8 mouse cellular contexts compared by ENCODE assay signal in the genomic region with DNA sequence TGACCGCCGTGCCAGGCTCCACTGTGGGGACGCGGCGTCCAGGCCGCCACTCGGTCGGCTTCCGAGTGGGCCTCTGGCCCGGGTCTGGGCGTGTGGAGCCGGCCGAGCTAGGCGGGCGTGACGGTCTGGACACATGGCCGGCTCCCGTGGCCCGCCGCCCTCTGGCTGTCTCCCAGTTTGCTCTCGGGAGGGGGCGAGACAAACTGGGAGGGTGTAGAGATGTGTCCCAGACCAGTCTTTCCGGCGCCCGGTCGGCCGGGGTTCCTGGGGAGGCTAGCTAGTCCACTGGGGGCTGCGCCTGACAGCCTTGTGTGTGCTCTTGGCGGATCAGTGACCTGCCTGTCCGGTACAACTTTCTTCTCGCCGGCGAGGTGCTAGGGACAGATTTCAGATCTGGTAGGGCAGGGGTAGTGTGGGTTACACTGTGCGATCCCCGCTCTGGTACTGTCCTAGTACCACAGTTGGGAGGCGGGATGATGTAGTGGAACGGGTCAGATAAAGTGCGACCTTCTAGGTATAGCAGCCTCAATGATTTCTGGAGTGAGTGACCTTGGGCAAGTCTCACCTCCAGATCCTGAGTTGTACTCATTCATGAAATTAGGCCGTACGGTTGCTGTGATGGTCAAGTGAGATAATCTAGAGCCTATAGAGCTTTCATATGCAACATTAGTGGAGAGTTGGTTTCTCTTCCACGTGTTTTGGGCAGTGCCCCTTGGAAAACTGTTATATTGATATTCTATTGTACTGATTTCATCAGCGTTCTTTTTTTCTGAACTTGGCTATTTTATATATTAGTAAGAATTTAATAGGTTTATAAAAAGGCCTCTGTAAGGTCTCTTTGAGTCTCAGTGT. TPM values are rescaled to one million over a fixed set of nuclear protein-coding genes. Genes with fewer than 3 reads are reported as not detected.
DNase-seq lines count a peak whose midpoint lies in the region; ATAC-seq lines count a peak whose summit lies in the region.

No protein-coding gene starts in this region.

- under 1% methylated on average over 40 of the region's 42 CpGs for WGBS in hindbrain, embryonic 13.5 days

- H3K36me3 ChIP-seq in hindbrain, embryonic 13.5 days = peaks cover under 1% of the 10 kb centered on the region; the same call in 1 of the 2 replicates

- peak overlapping the region; percentile 96 for H3K4me2 ChIP-seq in hindbrain, embryonic 13.5 days

- H3K27ac ChIP-seq in hindbrain, embryonic 13.5 days = peak overlapping the region; percentile 94

- DNase-seq in NIH3T3 (ENCODE audit: low read depth) = peak; percentile 66
- peak; percentile 56 for DNase-seq in cerebellum, adult 8-10 months
- DNase-seq in frontal cortex, postnatal 36 days (ENCODE audit: low spot score in 2 of 2) = peak; percentile 14 to 33
- DNase-seq in left cerebral cortex, adult 11 months (ENCODE audit: low spot score) = peak; percentile 14
- peak; percentile 44 for DNase-seq in lung, postnatal 25 days (ENCODE audit: low spot score)
- DNase-seq in right cerebral cortex, postnatal 10 days (ENCODE audit: low spot score in 2 of 2) = peak; percentile 54 to 65
- peak; percentile 66 for DNase-seq in urinary bladder, postnatal 25 days (ENCODE audit: low spot score)

- no peaks in the 10 kb centered on the region for H3K9me3 ChIP-seq in hindbrain, embryonic 13.5 days

- peak; percentile 86 for ATAC-seq in hindbrain, embryonic 13.5 days (ENCODE audit: low FRiP score)

- H3K4me3 ChIP-seq in hindbrain, embryonic 13.5 days = peak overlapping the region; percentile 99

- peaks cover 14% of the 10 kb centered on the region for H3K4me1 ChIP-seq in hindbrain, embryonic 13.5 days (replicated peaks)

- H3K27me3 ChIP-seq in hindbrain, embryonic 13.5 days = no peaks in the 10 kb centered on the region

- peak overlapping the region; percentile 99 for H3K9ac ChIP-seq in hindbrain, embryonic 13.5 days

RNA-seq across cellular contexts. Expression of gene Ipo7, which starts 0.8 kb away (rescaled TPM):
- polyA plus RNA-seq in hindbrain, embryonic 13.5 days (2015; fragmentation: Nextera tagmentation; extraction: Ambion mirVana) = 42.2 and 42.7 TPM in 2 replicates

RNA-seq across cellular contexts. Expression of gene Tmem41b, which starts 32.1 kb away (rescaled TPM):
- 69.5 and 75.6 TPM in 2 replicates for polyA plus RNA-seq in hindbrain, embryonic 13.5 days (2015; fragmentation: Nextera tagmentation; extraction: Ambion mirVana)

RNA-seq across cellular contexts. Expression of gene Zfp143, which starts 42.2 kb away (rescaled TPM):
- 17.9 and 19.9 TPM in 2 replicates for polyA plus RNA-seq in hindbrain, embryonic 13.5 days (2015; fragmentation: Nextera tagmentation; extraction: Ambion mirVana)

RNA-seq across cellular contexts. Expression of gene Dennd5a, which starts 58.6 kb away (rescaled TPM):
- polyA plus RNA-seq in hindbrain, embryonic 13.5 days (2015; fragmentation: Nextera tagmentation; extraction: Ambion mirVana) = 41.6 and 42.5 TPM in 2 replicates

Comparison
In these comparisons a context has a peak if more than half of its experiments do, and no peak if none do; other contexts are left out.
1. Peak in every context shown above with its lines: DNase-seq, ATAC-seq, H3K4me3 ChIP-seq and H3K27ac ChIP-seq.
2. DNase-seq: peak in every context shown above with its lines; median percentile 66 in NIH3T3; 66 in urinary bladder, postnatal 25 days; 60 in right cerebral cortex, postnatal 10 days; 56 in cerebellum, adult 8-10 months; 44 in lung, postnatal 25 days; 24 in frontal cortex, postnatal 36 days; 14 in left cerebral cortex, adult 11 months.